Mouse (Mus musculus) c-Kit-positive CD71-positive TER-119-positive erythroid progenitor cells, embryonic 14.5 days (primary cell): ENCODE measurements at regions not wholly inside any gene's neighbourhood (a gene's known extent, or its start where the extent isn't known, plus 50 kb on each side); places are given as distances from the start of the nearest gene placed in this dataset.

Source experiments
- DNase-seq: peaks from one replicate; pipeline ENCODE4 v3.0.0-alpha.2; 2013; ENCODE audit warnings: low spot score

DNA sequence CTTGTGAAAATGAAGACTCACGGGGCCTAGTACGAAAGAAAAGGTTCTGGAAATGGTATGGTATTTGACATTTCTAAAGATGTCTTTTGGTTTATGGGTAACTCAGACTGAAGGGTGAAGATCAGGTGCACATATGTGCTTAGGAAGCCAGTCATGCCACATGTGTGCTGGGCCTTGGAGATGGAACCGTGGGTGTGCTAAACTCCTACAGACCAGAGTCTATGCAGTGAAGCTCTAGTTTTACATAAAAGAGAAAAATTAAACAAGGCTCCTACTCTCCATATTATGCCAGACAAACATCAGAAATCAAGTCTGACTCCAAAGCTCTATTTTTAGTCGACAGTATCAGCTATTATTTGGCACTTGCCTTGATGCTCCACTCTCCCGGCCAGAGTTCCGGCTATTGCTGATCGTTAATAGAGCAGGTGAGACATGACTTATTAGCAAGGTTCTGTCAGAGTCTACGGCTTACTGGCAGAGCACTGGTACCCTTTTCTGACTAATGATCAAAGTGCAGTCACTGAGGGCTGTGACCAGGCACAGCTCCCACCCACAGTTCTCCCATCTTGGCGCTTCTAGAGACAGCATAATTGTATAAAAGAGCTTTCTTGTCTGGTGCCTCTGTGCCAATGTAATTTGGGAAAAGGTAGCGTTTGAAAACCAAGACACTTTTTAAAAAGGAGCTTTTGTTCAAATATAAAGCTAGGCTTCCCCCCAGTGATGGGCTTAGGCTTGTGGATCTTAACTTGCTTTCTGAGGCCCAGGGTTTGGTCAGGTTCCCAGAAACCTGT lies 119.2 kb upstream of the Ccdc122 start:
- no peak for DNase-seq

DNA sequence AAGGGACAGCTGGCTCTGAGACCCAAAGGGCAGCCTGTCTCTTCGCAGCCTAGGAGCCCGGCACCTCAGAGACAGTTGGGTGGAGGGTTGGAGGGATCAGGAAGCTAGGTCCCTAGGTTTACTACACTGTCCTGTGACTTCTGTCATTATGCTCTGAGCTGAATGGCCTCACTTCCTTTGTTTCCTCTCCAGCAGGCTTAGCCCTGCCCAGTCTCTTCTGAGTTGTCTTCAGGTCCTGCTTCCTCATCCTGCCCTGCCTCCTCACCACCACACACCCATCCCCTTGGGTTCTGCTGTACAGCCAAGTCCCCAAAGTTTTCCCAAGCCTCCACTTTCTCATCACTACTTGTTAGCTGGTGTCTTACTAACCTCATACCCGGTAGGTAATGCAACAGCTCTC lies 122.7 kb upstream of the Ccdc122 start:
- DNase-seq, result no peak

DNA sequence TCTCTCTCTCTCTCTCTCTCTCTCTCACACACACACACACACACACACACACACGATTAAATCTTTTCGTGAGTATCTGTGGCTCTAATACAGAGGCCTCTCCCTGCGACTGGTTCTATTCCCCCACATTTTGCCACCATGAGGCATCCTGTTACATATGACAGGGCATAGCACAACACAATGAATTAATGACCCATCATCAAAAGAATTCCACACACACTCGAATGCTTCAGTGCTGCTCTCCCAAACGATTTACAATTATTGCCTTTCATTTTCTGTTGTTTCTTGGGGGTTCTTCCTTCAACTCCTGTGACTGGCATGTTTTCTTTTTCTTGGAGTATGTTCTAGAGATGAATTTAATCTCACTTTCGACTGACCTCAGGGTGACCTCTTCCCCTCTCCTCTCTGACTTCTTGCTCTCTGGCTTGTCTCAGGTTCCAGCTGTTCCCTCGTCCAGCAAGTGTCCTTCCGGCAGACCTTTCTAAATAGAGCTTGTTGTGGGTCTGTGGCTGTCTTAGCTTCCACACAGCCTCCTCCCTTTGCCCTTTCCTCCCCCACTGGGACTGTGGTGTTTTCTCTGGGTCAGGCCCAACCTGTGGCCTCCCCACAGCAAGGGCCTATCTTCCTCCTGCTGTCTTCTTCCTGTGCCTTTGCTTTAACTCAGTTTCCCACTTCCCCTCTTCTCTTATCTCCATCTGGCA lies 124.1 kb upstream of the Ccdc122 start:
- DNase-seq, result no peak

DNA sequence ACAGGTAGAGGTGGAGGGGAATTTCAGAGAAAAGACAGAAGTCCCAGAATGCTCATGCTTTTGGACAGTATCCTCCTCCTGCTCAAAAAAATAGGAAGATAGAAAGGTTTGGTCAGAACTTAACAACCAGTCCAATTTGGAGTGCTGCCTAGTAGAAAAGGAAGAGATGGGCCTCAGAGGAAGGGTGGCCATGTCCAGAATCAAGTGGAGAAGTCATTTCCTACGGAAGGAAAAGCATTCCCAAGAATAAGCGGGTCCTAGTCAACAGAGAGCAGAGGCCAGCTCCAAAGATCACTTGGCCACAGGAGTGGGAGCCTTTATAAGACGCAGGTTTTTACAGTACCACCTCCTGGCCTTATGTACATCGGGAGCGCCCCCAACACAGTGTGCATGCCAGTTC lies 125.3 kb upstream of the Ccdc122 start:
- DNase-seq, result no peak

DNA sequence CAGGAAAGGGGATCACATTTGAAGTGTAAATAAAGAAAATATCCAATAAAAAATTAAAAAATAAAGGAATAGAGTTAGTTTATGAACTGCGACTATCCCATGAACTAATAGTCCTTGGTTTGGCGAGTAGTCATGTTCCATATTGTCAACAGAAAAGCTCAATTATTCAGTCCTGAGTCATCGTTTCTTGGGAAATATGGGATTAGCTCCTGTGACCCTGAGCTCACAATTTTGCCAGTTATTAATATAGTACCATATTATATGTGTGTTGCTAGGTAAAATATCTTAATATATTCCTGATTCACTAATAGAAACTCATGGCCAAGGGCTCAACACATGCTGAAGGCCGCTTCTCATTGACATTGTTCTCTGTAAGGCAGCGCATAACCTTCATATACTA lies 126.4 kb upstream of the Ccdc122 start:
- no peak for DNase-seq

DNA sequence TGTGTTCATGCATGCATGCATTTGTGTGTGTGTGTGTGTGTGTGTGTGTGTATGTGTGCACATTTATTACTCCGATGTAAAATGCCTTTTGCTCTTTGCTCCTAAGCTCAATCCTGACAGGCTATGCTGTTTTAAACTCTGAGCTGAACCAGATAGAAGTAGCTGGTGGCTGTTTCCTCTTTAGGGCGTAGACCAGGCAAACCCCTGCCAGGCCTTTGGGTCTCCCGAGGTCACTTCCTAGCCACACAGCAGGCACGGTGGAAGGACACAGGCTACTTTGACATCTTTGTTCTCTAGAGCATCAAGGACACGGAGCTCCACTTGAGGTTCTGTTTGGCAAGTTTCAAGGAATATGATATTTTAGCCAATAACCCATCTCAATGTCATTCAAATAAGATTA lies 128.6 kb upstream of the Ccdc122 start:
- no peak for DNase-seq

DNA sequence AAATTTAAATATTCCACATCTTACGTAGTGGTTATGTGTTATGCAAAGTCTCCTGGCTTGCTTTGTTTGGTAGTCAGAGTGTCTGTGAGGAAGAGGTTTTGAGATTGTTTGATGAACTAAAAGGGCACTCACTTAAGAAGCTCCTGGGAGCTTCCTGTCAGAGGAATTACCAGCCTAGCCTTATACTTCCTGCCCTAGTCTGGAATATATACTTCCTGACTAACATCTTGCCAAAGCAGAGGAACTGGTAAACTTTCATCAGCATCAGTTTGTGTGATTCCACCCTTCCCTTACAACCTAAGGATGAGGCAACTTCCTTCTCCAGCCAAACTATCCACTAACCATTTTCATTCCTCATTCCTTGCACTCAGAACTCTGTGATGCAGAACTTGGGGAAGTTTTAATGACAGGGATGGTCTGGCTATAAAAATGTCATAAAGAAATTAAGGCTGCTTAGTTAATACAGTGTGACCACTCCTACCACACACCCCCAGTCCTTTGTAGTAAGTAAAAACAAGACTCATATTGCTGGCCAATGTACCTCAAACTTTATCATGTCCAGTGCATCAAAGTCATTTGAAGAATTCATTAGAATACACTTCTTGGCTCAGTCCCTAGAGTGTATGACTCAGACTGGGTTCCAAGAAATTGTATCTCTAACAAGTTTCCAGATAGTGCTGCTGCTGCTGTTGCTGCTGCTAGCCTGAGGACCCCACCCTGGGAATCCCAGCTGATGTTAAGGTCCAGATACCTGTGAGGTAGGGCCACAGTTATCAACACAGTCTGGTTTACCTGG lies 133.4 kb upstream of the Ccdc122 start:
- no peak for DNase-seq

DNA sequence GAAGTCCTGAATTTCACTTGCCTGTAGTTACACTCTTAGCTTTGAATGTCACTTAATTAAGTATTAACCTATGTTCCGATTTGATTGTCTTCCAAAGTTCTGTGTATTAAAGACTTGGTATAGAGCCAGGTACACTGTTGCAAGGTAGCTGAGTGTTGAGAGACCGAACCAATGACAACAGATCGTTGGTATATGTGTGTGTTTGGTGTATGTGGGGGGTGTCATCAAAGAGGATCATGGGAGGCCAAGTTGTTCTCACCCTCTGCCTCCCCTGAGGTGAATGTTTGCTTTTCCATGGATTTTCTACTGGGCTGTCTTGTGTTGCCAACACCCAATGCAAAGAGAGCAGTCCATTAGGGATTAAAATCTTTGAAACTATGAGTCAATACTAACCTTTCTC lies 135.1 kb upstream of the Ccdc122 start:
- no peak for DNase-seq

DNA sequence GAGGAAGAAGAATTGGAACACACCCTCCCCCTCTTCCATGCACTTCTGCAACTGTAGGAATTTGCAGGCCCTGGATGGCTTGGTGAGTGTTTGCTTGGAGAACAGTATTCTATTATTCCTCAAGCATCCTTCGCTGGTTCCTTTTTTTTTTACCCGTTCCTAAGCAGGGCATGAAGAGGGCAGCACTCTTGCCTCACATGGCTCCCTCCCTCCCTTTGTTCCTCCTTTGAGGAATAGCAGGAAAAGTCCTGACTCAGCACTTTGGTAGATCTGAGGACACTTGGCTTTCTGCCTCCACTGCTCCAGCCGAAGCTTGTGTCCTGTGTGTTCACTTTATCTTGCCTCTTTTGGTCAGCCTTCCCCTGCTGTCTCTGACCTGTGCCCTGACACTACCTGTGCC lies 137.2 kb upstream of the Ccdc122 start:
- DNase-seq, result no peak

DNA sequence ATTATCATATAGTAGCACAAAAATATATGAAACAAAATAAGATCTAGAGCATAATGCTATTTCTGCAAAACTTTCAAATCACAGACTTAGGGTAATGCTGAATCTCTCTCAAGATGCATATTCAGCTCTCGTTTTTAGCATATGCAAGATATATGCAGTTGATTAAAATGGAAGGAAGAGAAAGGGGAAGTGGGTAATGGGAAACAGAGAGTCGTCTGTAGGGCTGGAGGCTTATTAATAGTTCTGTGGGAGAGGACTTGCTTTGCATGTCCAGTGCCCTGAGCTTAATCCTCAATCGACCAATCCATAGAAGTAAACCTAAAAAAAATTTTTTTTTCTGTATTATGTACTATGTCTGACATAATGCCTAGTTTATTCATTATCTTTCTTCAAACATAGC lies 148.9 kb upstream of the Ccdc122 start:
- DNase-seq, result no peak

DNA sequence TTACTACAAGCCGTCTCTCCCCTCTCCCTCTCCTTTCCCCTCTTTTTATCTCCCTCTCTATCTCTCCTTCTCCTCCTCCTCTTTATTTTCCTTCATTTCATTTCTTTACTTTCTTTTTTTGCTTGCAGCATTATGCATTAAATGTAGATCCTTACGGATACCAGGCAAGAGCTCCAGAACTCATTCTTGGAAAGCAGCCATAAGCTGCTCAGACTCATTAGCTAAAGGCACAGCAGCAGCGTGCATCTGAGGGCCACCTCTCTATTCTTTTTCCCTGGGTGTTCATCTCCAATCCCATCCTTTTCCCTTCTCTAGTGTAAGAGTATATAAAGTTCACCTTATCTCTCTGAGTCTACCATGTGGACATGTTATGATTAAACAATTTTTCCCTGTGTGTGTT lies 149.4 kb upstream of the Ccdc122 start:
- no peak for DNase-seq

DNA sequence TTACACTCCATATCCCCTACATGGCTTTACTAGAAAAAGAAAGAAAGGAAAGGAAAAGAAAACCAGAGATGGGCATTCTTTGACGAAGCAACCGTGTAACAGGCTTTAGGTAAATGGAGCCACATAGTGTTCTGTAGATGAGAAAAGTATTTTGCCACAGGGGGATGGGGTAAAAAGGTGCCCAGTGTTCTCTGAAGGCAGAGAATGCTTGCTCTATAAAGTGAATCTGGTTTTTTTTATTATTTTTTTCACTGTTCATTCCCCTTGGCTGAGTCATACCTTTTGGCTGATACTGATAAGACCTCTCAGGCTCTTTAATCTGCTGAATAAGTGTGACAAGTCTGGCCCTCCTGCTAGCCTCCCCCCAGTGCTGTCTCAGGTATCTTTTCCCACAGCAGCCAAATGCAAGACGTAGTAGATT lies 153.3 kb upstream of the Ccdc122 start:
- peak; percentile 79 for DNase-seq

DNA sequence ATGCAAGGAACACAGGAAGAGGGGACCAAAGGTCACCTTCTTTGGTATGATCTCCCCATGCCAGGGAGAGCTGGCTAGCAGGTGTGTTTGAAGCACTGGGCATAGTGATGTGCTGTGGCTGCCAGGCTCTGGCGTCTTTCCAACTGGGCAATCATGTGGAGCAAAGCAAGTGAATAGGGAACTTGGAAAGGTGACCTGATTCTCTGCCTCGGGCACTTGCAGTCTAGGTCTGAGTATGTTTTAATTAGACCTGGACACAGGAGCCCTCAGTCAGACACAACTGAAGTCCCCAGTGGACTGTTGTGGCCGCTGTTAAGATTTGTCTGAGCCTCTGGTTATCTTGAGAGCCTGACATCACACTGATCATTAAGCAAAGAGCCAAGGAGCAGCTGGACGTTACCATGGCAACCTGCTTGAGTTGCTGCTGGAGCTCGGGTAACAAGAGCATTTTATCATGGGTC lies 153.8 kb upstream of the Ccdc122 start:
- DNase-seq, result peak; percentile 65

DNA sequence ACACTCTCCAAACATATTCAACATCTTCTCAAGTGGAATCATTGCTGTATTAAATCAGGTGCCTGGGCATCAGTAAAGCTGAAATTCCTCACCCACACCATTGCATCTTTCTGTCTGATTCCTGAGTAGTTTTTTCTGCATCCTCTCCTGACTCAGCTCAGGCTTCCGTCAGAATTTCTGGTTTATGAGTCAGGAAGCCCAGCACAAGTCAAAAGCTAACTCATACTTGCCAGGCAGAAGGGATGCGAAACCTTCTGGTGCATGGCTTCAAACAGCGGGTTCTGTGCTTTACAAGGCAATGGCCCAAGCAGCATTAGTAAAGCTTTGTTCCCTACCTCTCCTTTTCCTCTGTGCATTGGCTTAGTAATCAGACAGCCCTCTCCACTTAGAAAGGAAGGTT lies 155.7 kb upstream of the Ccdc122 start:
- no peak for DNase-seq

DNA sequence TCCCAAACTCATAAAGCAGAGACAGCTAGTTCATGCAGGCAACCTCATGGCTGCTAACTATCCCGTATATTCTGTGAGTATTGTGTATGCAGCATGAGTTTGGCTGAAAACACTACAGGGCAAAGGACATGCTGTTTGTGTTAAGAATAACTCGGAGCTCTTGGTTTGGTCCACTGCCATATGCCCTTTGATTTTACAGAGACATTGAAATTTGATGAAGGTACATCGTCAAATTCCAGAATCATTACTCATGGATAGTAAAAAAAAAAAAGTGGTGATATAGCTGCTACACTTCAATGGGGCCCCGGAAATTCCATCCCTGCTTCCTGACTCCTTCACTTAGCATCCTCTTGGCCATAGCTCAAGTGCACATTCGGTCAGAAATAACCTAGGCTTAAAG lies 159.3 kb upstream of the Ccdc122 start:
- DNase-seq, result no peak

DNA sequence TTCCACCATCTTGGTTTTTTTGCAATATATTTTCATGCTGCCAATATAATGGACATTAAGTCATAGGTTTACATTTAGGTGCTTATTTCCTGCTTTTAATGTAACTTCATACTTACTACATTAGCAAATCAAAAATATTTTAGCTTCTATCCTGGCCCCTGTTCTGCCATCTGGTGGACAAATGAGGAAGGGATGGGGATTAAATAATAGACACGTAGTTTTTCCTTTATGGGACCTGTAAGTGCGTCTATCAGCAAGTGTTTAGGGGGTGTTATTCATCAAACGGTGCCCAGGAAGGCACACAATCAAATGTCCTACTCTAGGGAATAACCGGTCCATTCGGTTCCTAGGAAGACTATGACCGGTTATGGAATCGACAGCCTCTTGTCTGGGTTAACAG lies 160.6 kb upstream of the Ccdc122 start:
- DNase-seq, result peak; percentile 31

DNA sequence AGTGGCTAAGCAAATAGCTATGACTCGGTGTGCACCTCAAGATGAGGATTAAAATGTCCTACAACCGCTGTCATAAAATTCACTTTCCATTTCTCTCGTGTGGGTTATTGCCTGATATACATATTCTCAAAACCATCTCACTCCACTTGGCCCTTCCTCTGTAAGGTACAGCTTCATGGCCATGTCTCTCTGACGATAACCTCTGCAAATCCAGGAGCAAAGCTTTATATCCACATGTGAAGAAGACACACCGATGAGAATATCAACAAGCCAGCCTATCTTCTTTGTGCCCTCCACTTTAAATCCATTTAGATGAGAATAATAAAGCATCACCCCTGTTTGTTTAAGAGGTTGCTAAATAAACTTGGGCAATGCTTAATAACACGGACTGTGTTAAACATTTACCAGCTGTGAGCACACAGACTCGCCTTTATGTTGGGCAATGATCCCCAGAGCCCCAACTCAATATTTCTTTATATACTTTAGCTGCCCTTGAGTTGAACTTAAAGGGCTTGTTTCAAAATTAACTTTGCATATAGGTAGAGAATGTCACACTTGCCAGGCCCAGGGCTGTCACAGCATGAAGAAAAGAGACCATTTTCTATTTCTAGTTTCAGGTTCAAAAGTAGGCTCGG lies 161.2 kb upstream of the Ccdc122 start:
- DNase-seq, result no peak

DNA sequence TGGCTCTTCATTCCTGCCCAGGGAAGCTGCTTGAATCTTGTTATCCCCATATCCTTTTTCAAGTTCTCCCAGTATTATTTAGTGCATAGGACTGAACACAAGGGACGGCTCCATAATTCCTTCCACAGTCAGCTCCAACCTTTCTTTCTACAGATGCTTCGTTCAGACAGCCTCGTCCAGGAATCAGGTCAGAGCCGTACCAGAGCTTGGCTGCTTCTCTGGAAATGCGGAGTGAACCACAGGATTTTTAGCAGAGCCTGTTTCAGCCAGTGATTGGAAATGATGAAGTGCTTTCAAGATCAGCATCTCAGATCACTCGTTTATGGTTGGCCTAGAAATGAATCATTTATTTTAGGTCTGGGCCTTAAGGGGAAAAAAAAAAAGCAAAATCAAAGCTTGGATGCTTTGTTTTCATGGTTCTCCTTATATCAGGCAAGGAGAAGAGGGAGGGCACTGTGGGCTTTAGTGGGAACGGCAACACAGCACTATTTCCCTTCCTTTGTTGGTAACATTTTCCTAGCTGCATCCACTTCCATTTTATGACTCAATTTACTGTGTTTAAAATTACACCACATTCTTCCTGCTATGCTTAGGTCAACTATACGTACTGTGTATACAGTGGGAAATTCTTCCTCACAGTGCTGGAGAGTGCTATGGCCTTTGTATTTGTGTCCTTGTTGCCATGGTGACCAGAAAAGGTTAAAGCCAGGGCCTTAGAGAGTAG lies 161.9 kb upstream of the Ccdc122 start:
- DNase-seq, result no peak

DNA sequence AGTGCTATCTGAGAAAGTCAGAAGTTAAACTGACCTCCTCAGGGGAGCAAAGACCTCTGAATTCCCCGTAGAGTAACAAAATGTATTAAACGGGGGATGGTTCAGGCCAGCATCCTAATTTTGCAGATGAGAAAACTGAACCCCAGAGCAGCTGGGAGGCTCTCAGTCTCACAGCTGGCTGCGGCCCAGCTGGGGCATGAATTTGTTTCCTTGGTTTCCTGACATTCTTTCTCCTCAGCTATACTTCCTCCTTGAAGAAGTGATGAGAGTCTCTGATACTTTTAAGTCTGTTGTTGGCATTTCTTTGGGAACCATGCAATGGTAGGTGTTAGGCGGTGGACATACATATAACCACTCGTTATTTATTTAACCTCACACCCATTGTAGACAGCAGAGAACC lies 162.9 kb upstream of the Ccdc122 start:
- DNase-seq, result no peak

DNA sequence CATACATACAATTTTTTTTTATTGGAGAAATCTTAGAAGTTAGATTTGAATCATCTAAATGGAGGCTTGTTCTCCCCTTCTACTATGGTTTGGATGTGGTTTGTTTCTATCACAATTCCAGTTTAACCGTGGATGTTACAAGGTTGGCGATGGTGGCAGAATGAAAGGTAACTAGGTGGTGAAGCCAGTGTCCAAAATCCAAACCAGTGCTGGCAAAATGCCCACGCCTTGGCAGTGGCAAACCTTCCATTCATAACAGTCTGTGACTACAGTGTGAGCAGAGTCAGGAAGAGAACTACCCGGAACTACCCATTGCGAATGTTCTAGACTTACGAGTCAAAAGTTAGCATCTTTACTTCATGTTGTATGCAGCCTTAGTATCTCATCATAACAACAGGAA lies 163.6 kb upstream of the Ccdc122 start:
- DNase-seq, result no peak

DNA sequence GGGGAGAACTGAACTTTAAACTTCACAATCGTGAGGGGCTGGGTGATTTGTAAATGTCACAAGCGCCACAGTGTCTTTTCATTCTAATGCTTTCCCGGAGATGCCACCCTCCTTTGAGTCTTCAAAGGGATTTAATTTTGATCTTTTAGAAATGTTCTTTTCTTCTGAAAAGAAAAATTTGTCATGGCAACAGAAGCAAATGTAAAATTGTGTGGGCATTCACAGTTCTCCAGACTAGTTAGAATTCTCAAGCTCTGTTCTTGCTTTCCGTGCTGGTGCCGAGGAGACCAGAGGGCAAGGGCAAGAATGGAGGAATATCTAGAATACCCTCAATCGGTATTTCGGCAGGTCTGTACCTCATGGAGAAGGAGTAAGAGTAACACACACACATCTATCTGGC lies 164.1 kb upstream of the Ccdc122 start:
- no peak for DNase-seq

DNA sequence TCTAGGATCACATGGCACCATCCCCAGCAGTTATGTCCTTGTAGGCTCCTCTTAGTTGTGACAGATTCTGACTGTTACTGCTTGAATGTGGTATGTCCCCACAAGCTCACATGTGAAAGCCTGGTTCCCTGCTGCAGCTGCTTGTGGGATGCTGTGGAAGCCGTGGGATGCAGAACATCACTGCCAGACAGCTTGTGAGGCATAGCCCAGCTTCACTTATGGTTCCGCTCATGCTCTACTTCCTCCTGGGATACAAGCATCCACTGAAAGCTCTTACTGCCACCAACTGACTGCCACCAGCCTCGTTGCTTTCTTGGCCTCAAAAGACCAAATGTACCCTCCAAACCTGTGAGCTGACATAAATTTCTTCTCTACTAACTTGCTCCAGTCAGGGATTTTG lies 167.7 kb upstream of the Ccdc122 start:
- no peak for DNase-seq
